Mouse (Mus musculus) heart, embryonic 15.5 days (tissue): ENCODE data around the gene Krtap22-2. TPM values are rescaled to one million over a fixed set of nuclear protein-coding genes. Genes with fewer than 3 reads are reported as not detected.
"Not testable (repeated sequence)": the region's sequence is repeated elsewhere in the genome, so short reads cannot be mapped to it uniquely, and the experiment has no call there.

Experiments used
- ATAC-seq: fragments of 200-750 bp; cut with Nextera tagmentation; replicated peaks from 2 replicates; pipeline ENCODE4 v1.8.0; 2017; ENCODE audit warnings: low read depth, moderate TSS enrichment; ENCODE audit not compliant: insufficient number of reproducible peaks, insufficient read depth, low FRiP score
- H3K27ac ChIP-seq: fragments of 300-500 bp; sonication (generic); 2 replicates; pipeline ENCODE4 v1.5.1; 2015; ENCODE audit warnings: mild to moderate bottlenecking, inconsistent platforms
- H3K27me3 ChIP-seq: fragments of 300-500 bp; sonication (generic); 2 replicates; pipeline ENCODE4 v1.6.1; 2015; ENCODE audit warnings: inconsistent platforms
- H3K36me3 ChIP-seq: fragments of 300-500 bp; sonication (generic); 2 replicates; pipeline ENCODE4 v1.6.1; 2015; ENCODE audit warnings: mild to moderate bottlenecking, inconsistent platforms
- H3K4me1 ChIP-seq: fragments of 300-500 bp; sonication (generic); replicated peaks from 2 replicates; pipeline ENCODE4 v1.6.1; 2015; ENCODE audit warnings: inconsistent platforms
- H3K4me2 ChIP-seq: fragments of 300-500 bp; sonication (generic); 2 replicates; pipeline ENCODE4 v1.6.1; 2015; ENCODE audit warnings: inconsistent platforms, mild to moderate bottlenecking, moderate library complexity
- H3K4me3 ChIP-seq: fragments of 300-500 bp; sonication (generic); 2 replicates; pipeline ENCODE4 v1.5.1; 2015; ENCODE audit warnings: mild to moderate bottlenecking, inconsistent platforms
- H3K9ac ChIP-seq: fragments of 300-500 bp; sonication (generic); 2 replicates; pipeline ENCODE4 v1.6.1; 2015; ENCODE audit warnings: mild to moderate bottlenecking, inconsistent platforms
- H3K9me3 ChIP-seq: fragments of 300-500 bp; sonication (generic); replicated peaks from 2 replicates; pipeline ENCODE4 v1.6.1; 2016; ENCODE audit warnings: inconsistent platforms
- WGBS: fragments of 180-500 bp; shearing (Covaris S2); methylation state at CpG from one replicate; pipeline ENCODE4 v1.1.7; 2015; ENCODE audit warnings: mixed read lengths; 5-methylcytosine and 5-hydroxymethylcytosine counted together
- polyA plus RNA-seq: library from polyadenylated mRNA; unstranded; fragments of >200 nt; fragmentation: Nextera tagmentation; extraction: Ambion mirVana; gene quantifications from 2 replicates; pipeline ENCODE4 v1.2.1, GENCODE M21; 2015

Krtap22-2 gene
- polyA plus RNA-seq = not detected in 2 replicates

DNA sequence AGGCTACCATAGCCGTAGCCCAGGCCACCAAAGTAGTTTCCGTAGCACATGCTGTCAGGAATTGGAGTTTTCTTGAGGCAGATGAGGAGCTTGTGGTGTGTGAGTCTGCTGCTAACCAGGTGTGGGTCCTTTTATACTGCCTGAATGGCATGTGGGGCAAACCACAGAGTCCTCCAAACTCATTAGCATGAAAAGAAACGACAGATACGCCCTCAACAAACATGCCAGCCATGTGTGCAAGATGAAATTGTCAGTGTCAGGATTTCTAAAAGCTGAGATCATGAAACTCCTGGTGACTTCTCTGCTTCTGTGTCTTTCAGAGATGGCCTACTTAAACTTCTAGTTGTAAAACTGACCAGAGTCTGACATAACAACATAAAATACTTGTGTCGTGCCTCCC lies at the start of gene Krtap22-2:
Gene Krtap22-2 (minus strand): TSS at position 101 of the 400 bp plus-strand sequence.
- Histone ChIP-seq H3K9ac (no peak within 1 kb of the TSS), H3K27me3 (no peaks in the 10 kb centered on the region), H3K4me1 (no peaks in the 10 kb centered on the region), H3K4me2 (no peak within 1 kb of the TSS), H3K27ac (no peak within 1 kb of the TSS), H3K9me3 (no peaks in the 10 kb centered on the region), H3K4me3 (no peak within 1 kb of the TSS), H3K36me3 (no peaks in the 10 kb centered on the region)
- ATAC-seq = no peak
- WGBS = 77% methylated on average over 5 of the region's 5 CpGs

- no peaks in the 10 kb centered on the region for H3K36me3 ChIP-seq
- H3K9me3 ChIP-seq = no peaks in the 10 kb centered on the region; the same call in 1 of the 2 replicates
- H3K27me3 ChIP-seq = no peaks in the 10 kb centered on the region
- ATAC-seq = no peak
- WGBS = 72% methylated on average over 3 of the region's 3 CpGs
- no peak within 1 kb of the TSS for H3K4me3 ChIP-seq
- H3K9ac ChIP-seq = no peak within 1 kb of the TSS
- H3K4me2 ChIP-seq = no peak within 1 kb of the TSS
- no peaks in the 10 kb centered on the region for H3K4me1 ChIP-seq
- no peak within 1 kb of the TSS for H3K27ac ChIP-seq
Measured at GRCm38 (mm10) chr16:89047783-89048182, 37.2 kb upstream of the Krtap22-2 start, which contains the start of gene Krtap6-5. Krtap6-5 (minus strand) TSS chr16:89047883.

DNA sequence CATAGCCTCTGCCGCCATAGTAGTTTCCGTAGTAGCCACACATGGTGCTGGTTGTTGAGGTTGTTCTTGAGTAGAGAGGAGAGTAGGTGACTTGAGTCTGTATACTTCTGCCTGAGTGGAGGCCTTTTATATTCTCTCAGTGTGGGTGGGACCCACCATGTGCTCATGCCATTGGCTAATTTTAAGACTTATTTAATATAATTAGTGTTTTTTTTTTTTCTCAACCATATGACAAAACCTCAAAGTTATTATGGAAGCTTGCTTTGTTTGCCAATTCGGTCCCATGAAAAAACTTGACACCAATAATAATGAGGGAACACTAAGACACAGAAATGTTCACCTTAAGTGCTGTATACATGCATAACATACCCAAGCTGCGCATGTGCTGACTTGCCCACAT lies 30.8 kb upstream of the Krtap22-2 start, which contains the start of gene Gm10228:
Gene Gm10228 (minus strand): TSS at position 101 of the 400 bp plus-strand sequence.
- not testable (repeated sequence) for ATAC-seq, H3K27me3 ChIP-seq, H3K9me3 ChIP-seq, H3K9ac ChIP-seq, H3K27ac ChIP-seq, H3K36me3 ChIP-seq, H3K4me3 ChIP-seq, H3K4me2 ChIP-seq, H3K4me1 ChIP-seq
- 81% methylated on average over 2 of the region's 4 CpGs for WGBS

GRCm38 (mm10) chr16:89031399-89031798 lies 20.8 kb upstream of the Krtap22-2 start, which contains the start of gene Krtap6-1:
Krtap6-1 (plus strand) TSS chr16:89031699.
- not testable (repeated sequence) for H3K27ac ChIP-seq, H3K9me3 ChIP-seq, H3K27me3 ChIP-seq, H3K9ac ChIP-seq, H3K36me3 ChIP-seq, H3K4me2 ChIP-seq, H3K4me1 ChIP-seq, ATAC-seq, H3K4me3 ChIP-seq
- WGBS = 83% methylated on average over 3 of the region's 3 CpGs

GRCm38 (mm10) chr16:89014984-89015383 lies 4.4 kb upstream of the Krtap22-2 start, which contains the start of gene Gm10229:
Gm10229 (plus strand) TSS chr16:89015284.
- H3K27ac ChIP-seq, H3K27me3 ChIP-seq, H3K4me2 ChIP-seq, H3K4me3 ChIP-seq, H3K4me1 ChIP-seq, ATAC-seq, H3K9ac ChIP-seq, H3K9me3 ChIP-seq, H3K36me3 ChIP-seq: not testable (repeated sequence)
- WGBS = 82% methylated on average over 3 of the region's 3 CpGs

DNA sequence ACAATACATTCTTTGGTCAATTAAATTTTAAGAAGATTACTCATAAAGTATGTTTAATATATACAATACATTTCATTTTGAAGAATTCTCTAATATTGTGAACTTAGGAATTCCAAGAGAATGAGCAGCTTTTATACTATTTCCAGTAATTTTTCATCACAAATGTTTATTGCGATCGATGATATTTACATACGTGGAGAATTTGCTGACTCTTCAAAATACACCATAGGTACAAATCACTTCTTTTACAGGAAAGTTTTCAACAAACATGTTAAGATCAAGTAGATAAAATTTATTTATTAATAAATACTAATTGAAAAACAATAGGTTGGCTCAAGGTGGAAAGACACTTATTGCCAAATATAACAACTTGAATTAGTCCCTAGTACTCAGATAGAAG lies 3.4 kb upstream of the Krtap22-2 start:
- WGBS = 94% methylated on average over 3 of the region's 3 CpGs
- no peaks in the 10 kb centered on the region for H3K4me1 ChIP-seq

GRCm38 (mm10) chr16:88962773-88963172 lies 47.8 kb downstream of the Krtap22-2 start, which contains the start of gene Krtap16-3:
Krtap16-3 (minus strand) TSS chr16:88962873.
- no peak for ATAC-seq
- Histone ChIP-seq H3K4me3 (no peak within 1 kb of the TSS), H3K4me2 (no peak within 1 kb of the TSS), H3K36me3 (no peaks in the 10 kb centered on the region), H3K27ac (no peak within 1 kb of the TSS), H3K4me1 (no peaks in the 10 kb centered on the region), H3K27me3 (no peaks in the 10 kb centered on the region), H3K9me3 (no peaks in the 10 kb centered on the region), H3K9ac (no peak within 1 kb of the TSS)
- 83% methylated on average over 7 of the region's 7 CpGs for WGBS

More for the DNA sequence above, 3.4 kb upstream of the Krtap22-2 start:
- no peaks in the 10 kb centered on the region for H3K9me3 ChIP-seq
- no peak overlapping the region for H3K4me3 ChIP-seq
- H3K36me3 ChIP-seq = no peaks in the 10 kb centered on the region
- H3K27me3 ChIP-seq = no peaks in the 10 kb centered on the region
- no peak for ATAC-seq
- no peak overlapping the region for H3K27ac ChIP-seq
- H3K4me2 ChIP-seq = no peak overlapping the region
- no peak overlapping the region for H3K9ac ChIP-seq

Other genes with a start within 250 kb of the Krtap22-2 start
- not detected in 2 replicates for gene 2310057N15Rik, start 236.6 kb downstream of the Krtap22-2 start, polyA plus RNA-seq
- not detected in 2 replicates for gene Gm5965, start 232.9 kb downstream of the Krtap22-2 start, polyA plus RNA-seq
- gene Gm20741, start 198.5 kb downstream of the Krtap22-2 start, polyA plus RNA-seq = not detected in 2 replicates
- gene Krtap15, start 190.5 kb downstream of the Krtap22-2 start, polyA plus RNA-seq = not detected in 2 replicates
- not detected in 2 replicates for gene Krtap14, start 184.6 kb downstream of the Krtap22-2 start, polyA plus RNA-seq
- gene Krtap19-1, start 141.3 kb downstream of the Krtap22-2 start, polyA plus RNA-seq = not detected in 2 replicates
- not detected in 2 replicates for gene Krtap19-2, start 136.5 kb downstream of the Krtap22-2 start, polyA plus RNA-seq
- gene Krtap19-3, start 132.7 kb downstream of the Krtap22-2 start, polyA plus RNA-seq = not detected in 2 replicates
- gene Krtap19-4, start 125.7 kb downstream of the Krtap22-2 start, polyA plus RNA-seq = not detected in 2 replicates
- not detected in 2 replicates for gene Krtap19-5, start 114.3 kb downstream of the Krtap22-2 start, polyA plus RNA-seq
- gene Krtap19-9b, start 78.5 kb downstream of the Krtap22-2 start, polyA plus RNA-seq = not detected in 2 replicates
- not detected in 2 replicates for gene Krtap16-3, start 47.9 kb downstream of the Krtap22-2 start, polyA plus RNA-seq
- gene Gm10229, start 4.5 kb upstream of the Krtap22-2 start, polyA plus RNA-seq = not detected in 2 replicates
- not detected in 2 replicates for gene Krtap6-1, start 20.9 kb upstream of the Krtap22-2 start, polyA plus RNA-seq
- gene Gm10228, start 30.7 kb upstream of the Krtap22-2 start, polyA plus RNA-seq = not detected in 2 replicates
- not detected in 2 replicates for gene Krtap6-5, start 37.1 kb upstream of the Krtap22-2 start, polyA plus RNA-seq
- gene 1110025L11Rik, start 53.2 kb upstream of the Krtap22-2 start, polyA plus RNA-seq = not detected in 2 replicates
- gene Krtap6-3, start 73.3 kb upstream of the Krtap22-2 start, polyA plus RNA-seq = not detected in 2 replicates
- not detected in 2 replicates for gene Gm6358, start 130.1 kb upstream of the Krtap22-2 start, polyA plus RNA-seq
- not detected in 2 replicates for gene Gm10061, start 140.3 kb upstream of the Krtap22-2 start, polyA plus RNA-seq
- gene Gm9789, start 147.2 kb upstream of the Krtap22-2 start, polyA plus RNA-seq = not detected in 2 replicates
- gene Gm7735, start 158.7 kb upstream of the Krtap22-2 start, polyA plus RNA-seq = not detected in 2 replicates
- gene 1110057P08Rik, start 164.0 kb upstream of the Krtap22-2 start, polyA plus RNA-seq = not detected in 2 replicates
- gene Krtap20-2, start 195.1 kb upstream of the Krtap22-2 start, polyA plus RNA-seq = not detected in 2 replicates